Mouse (Mus musculus) liver, postnatal 0 days (tissue): ENCODE results near the gene Lypd5.

ENCODE experiments used
- CTCF ChIP-seq: sonication (generic); IDR thresholded peaks from 2 replicates; pipeline ENCODE4 v1.5.1; 2016; ENCODE audit warnings: antibody characterized with exemption, low read depth
- EP300 ChIP-seq: IDR thresholded peaks from 2 replicates; pipeline ENCODE4 v1.6.1; 2016; ENCODE audit warnings: antibody characterized with exemption, low read depth, mild to moderate bottlenecking

- TF ChIP-seq CTCF (peak; percentile 92), EP300 (no peak)
These were observed 35.8 kb downstream of the Lypd5 start for GRCm38 (mm10) chr7:24384827-24385226.
